Mouse (Mus musculus) MEL (cell line): Measurements from ENCODE around the gene Fam167b. TPM values are rescaled to one million over a fixed set of nuclear protein-coding genes. Genes with fewer than 3 reads are reported as not detected.

Experiments
- polyA plus RNA-seq, 2 experiments: library from polyadenylated mRNA; stranded (reverse) in 1 of 2; unstranded in 1 of 2; fragments of >175 nt in 1 of 2; fragments of >200 nt in 1 of 2; gene quantifications; 2 replicates each; pipeline versions ENCODE4 v1.2.1 to v1.2.4; 2012; ENCODE audit warnings: low replicate concordance in 2 of 2, low read depth in 1 of 2; ENCODE audit not compliant: insufficient read length in 2 of 2, insufficient read depth in 1 of 2, missing spikeins in 1 of 2
- total RNA-seq: library from RNA; depleted of rRNA; stranded (reverse); fragments of 300-350 nt; gene quantifications from 2 replicates; pipeline ENCODE4 v1.2.3, GENCODE M21; 2012; rRNA removed

The Fam167b gene
- total and polyA plus RNA-seq, 3 experiments = not detected

Other genes with a start within 250 kb of the Fam167b start
- gene Rbbp4, start 243.2 kb downstream of the Fam167b start, total RNA-seq = 50.9 and 53.9 TPM in 2 replicates
- gene Rbbp4, start 243.2 kb downstream of the Fam167b start, polyA plus RNA-seq = 100 to 1,000 TPM in 1 of 2 experiments, not detected in 1; 127 TPM
- gene Zbtb8os, start 242.9 kb downstream of the Fam167b start, total RNA-seq = 16.7 and 21.7 TPM in 2 replicates
- gene Zbtb8os, start 242.9 kb downstream of the Fam167b start, polyA plus RNA-seq = 10 to 100 TPM in 1 of 2 experiments, not detected in 1; 22.6 TPM
- 0.85 and 0.89 TPM in 2 replicates for gene Zbtb8a, start 200.4 kb downstream of the Fam167b start, total RNA-seq
- gene Zbtb8a, start 200.4 kb downstream of the Fam167b start, polyA plus RNA-seq = 1 to 10 TPM in 1 of 2 experiments, not detected in 1; 1.6 TPM
- gene Zbtb8b, start 137.7 kb downstream of the Fam167b start, total RNA-seq = 0.08 and 0.16 TPM in 2 replicates
- under 1 TPM in 1 of 2 experiments, not detected in 1; 0.29 TPM for gene Zbtb8b, start 137.7 kb downstream of the Fam167b start, polyA plus RNA-seq
- 14.1 TPM in 2 replicates for gene Bsdc1, start 117.0 kb downstream of the Fam167b start, total RNA-seq
- 10 to 100 TPM in 1 of 2 experiments, not detected in 1; 19.2 TPM for gene Bsdc1, start 117.0 kb downstream of the Fam167b start, polyA plus RNA-seq
- gene Tssk3, start 87.5 kb downstream of the Fam167b start, total RNA-seq = not detected in 2 replicates
- gene Tssk3, start 87.5 kb downstream of the Fam167b start, polyA plus RNA-seq = not detected
- not detected in 2 replicates for gene Fam229a, start 87.4 kb downstream of the Fam167b start, total RNA-seq
- gene Fam229a, start 87.4 kb downstream of the Fam167b start, polyA plus RNA-seq = not detected
- 25.3 and 26.9 TPM in 2 replicates for gene Marcksl1, start 65.0 kb downstream of the Fam167b start, total RNA-seq
- gene Marcksl1, start 65.0 kb downstream of the Fam167b start, polyA plus RNA-seq = 10 to 100 TPM in 1 of 2 experiments, not detected in 1; 62.7 TPM
- 38.9 and 47.9 TPM in 2 replicates for gene Hdac1, start 35.8 kb downstream of the Fam167b start, total RNA-seq
- 100 to 1,000 TPM; 108 to 185 TPM for gene Hdac1, start 35.8 kb downstream of the Fam167b start, polyA plus RNA-seq
- gene Lck, start 4.9 kb downstream of the Fam167b start, total RNA-seq = 2.7 and 3.6 TPM in 2 replicates
- gene Lck, start 4.9 kb downstream of the Fam167b start, polyA plus RNA-seq = 1 to 10 TPM in 1 of 2 experiments, not detected in 1; 6.9 TPM
- 766 and 806 TPM in 2 replicates for gene Eif3i, start 22.1 kb upstream of the Fam167b start, total RNA-seq
- 100 to 1,000 TPM; 396 to 730 TPM for gene Eif3i, start 22.1 kb upstream of the Fam167b start, polyA plus RNA-seq
- gene Tmem234, start 22.1 kb upstream of the Fam167b start, total RNA-seq = 140 and 148 TPM in 2 replicates
- gene Tmem234, start 22.1 kb upstream of the Fam167b start, polyA plus RNA-seq = 100 to 1,000 TPM in 1 of 2 experiments, not detected in 1; 220 TPM
- 0.26 TPM in 1 of 2 replicates, not detected in the other for gene Dcdc2b, start 35.7 kb upstream of the Fam167b start, total RNA-seq
- gene Dcdc2b, start 35.7 kb upstream of the Fam167b start, polyA plus RNA-seq = 1 to 10 TPM in 1 of 2 experiments, not detected in 1; 1.3 TPM
- 13.6 and 15.4 TPM in 2 replicates for gene Iqcc, start 40.5 kb upstream of the Fam167b start, total RNA-seq
- 10 to 100 TPM in 1 of 2 experiments, not detected in 1; 18.5 TPM for gene Iqcc, start 40.5 kb upstream of the Fam167b start, polyA plus RNA-seq
- 18.3 and 21.4 TPM in 2 replicates for gene Ccdc28b, start 45.4 kb upstream of the Fam167b start, total RNA-seq
- gene Ccdc28b, start 45.4 kb upstream of the Fam167b start, polyA plus RNA-seq = 10 to 100 TPM in 1 of 2 experiments, not detected in 1; 29.1 TPM
- gene Txlna, start 62.5 kb upstream of the Fam167b start, total RNA-seq = 68.0 and 69.5 TPM in 2 replicates
- gene Txlna, start 62.5 kb upstream of the Fam167b start, polyA plus RNA-seq = 10 to 100 TPM in 1 of 2 experiments, not detected in 1; 68.9 TPM
- 15.9 and 18.0 TPM in 2 replicates for gene Kpna6, start 94.2 kb upstream of the Fam167b start, total RNA-seq
- gene Kpna6, start 94.2 kb upstream of the Fam167b start, polyA plus RNA-seq = 10 to 100 TPM; 19.6 to 66.5 TPM
- 12.2 and 14.7 TPM in 2 replicates for gene Tmem39b, start 118.3 kb upstream of the Fam167b start, total RNA-seq
- gene Tmem39b, start 118.3 kb upstream of the Fam167b start, polyA plus RNA-seq = 10 to 100 TPM; 55.2 to 81.0 TPM
- 56.5 and 63.2 TPM in 2 replicates for gene Khdrbs1, start 163.8 kb upstream of the Fam167b start, total RNA-seq
- 100 to 1,000 TPM in 1 of 2 experiments, 10 to 100 TPM in 1; 77.6 to 141 TPM for gene Khdrbs1, start 163.8 kb upstream of the Fam167b start, polyA plus RNA-seq
- gene Ptp4a2, start 232.7 kb upstream of the Fam167b start, total RNA-seq = 119 and 124 TPM in 2 replicates
- gene Ptp4a2, start 232.7 kb upstream of the Fam167b start, polyA plus RNA-seq = 100 to 1,000 TPM; 118 to 619 TPM